Mouse (Mus musculus): ENCODE data around the gene Tgfb1.

DNA sequence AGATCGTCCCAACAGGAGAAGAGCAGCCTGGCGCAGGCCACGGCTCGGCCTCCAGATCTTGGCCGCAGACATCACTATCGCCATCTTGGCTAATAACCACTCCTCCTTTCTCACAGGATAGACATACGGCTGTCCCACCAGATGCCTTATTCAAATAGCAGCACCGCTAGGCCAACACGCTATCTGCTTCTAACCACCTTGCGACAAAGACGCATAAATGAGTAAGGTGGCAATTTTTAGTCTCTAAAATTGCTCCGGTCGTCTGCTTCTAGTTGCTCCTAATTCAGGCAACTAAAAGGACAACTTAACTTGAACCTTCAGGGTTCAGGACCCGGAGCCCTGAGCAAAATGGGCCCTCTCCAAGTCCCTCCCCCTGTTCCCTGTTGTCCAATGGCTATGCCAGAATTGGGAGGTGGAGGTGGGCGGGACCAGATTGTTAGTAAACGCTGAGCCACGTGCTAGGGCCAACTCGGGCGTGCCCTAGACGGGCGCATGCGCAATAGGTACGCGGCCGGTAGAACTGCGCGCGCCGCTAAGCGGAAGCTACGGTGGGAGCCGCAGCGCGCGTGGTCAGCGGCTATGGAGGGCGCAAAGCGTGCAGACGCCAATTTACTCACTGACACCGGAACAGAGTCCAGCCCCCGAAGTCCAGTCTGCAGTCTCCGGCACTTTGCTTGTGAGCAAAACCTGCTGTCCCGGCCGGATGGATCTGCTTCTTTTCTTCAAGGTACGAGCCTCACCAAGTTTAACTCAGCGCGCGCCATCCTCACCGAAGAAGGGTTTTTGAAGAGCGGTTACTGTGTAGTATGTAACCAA lies 27.9 kb upstream of the Tgfb1 start, which contains the start of the genes Bckdha and Exosc5:
- TF ChIP-seq CTCF (IDR thresholded peaks at IDR 0.05; ENCODE audit: borderline replicate concordance, insufficient read depth, low read length) (no peak), POLR2A (IDR thresholded peaks at IDR 0.05; ENCODE audit: low read depth, low read length) (peak; percentile 84)
